Mouse (Mus musculus) testis, adult 2 months (tissue): ENCODE data around the gene Fcho2. TPM values are rescaled to one million over a fixed set of nuclear protein-coding genes. Genes with fewer than 3 reads are reported as not detected.

Source experiments
- H3K27ac ChIP-seq: fragments of 200-500 bp; 2 replicates; pipeline ENCODE4 v1.5.1; 2012; ENCODE audit warnings: low read depth, low read length; ENCODE audit not compliant: control insufficient read depth, insufficient read depth
- H3K27me3 ChIP-seq: fragments of 200-500 bp; 2 replicates; pipeline ENCODE4 v1.6.1; 2012; ENCODE audit warnings: mild to moderate bottlenecking, low read length, moderate library complexity; ENCODE audit not compliant: control insufficient read depth, insufficient read depth
- H3K36me3 ChIP-seq: fragments of 200-500 bp; 2 replicates; pipeline ENCODE4 v1.6.1; 2012; ENCODE audit warnings: mild to moderate bottlenecking, low read length; ENCODE audit not compliant: control insufficient read depth, insufficient read depth
- H3K4me1 ChIP-seq: fragments of 200-500 bp; 2 replicates; pipeline ENCODE4 v1.6.1; 2012; ENCODE audit warnings: low read length; ENCODE audit not compliant: control insufficient read depth, insufficient read depth
- H3K4me3 ChIP-seq: fragments of 200-500 bp; 2 replicates; pipeline ENCODE4 v1.5.1; 2012; ENCODE audit warnings: low read depth, mild to moderate bottlenecking, low read length, moderate library complexity, mixed read lengths; ENCODE audit not compliant: control insufficient read depth
- CTCF ChIP-seq: fragments of 200-500 bp; IDR thresholded peaks from 2 replicates; pipeline ENCODE4 v1.5.1; 2012; ENCODE audit warnings: low read depth, mild to moderate bottlenecking, inconsistent platforms, low read length, moderate library complexity; ENCODE audit not compliant: control insufficient read depth, insufficient read depth, insufficient replicate concordance
- POLR2A ChIP-seq: fragments of 200-500 bp; IDR thresholded peaks from 2 replicates; pipeline ENCODE4 v1.6.1; 2012; ENCODE audit warnings: low read depth, mild to moderate bottlenecking, inconsistent platforms, low read length, moderate library complexity; ENCODE audit not compliant: control insufficient read depth
- polyA plus RNA-seq: library from polyadenylated mRNA; depleted of rRNA; stranded (reverse); fragments of >200 nt; gene quantifications from 2 replicates; pipeline ENCODE4 v1.2.3, GENCODE M21; 2012

Gene Fcho2
- polyA plus RNA-seq, 1 experiment: 5.4 TPM

DNA sequence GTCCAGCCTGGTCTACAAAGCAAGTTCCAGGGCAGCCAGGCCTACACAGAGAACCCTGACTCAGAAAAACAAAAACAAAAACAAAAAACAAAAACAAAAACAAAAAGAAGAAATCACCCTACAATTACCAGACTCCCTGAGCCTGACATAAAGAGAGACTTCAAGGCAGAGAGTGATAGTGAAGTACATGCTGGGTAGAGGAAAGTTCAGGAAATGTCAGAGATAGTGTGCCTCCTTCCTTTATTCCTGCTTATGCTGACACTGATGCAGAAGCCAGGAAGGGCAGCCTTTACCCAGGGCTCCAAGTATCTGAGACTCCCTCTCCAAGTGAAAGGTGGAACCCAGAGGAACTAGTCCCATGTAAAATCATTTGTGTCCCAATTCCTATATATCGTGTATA lies 10.8 kb downstream of the Fcho2 start:
- H3K4me3 ChIP-seq: no peak overlapping the region
- H3K4me1 ChIP-seq: no peaks in the 10 kb centered on the region
- TF ChIP-seq POLR2A (no peak), CTCF (no peak)
- H3K27ac ChIP-seq: no peak overlapping the region
- no peaks in the 10 kb centered on the region; the same call in 1 of the 2 replicates for H3K36me3 ChIP-seq
- no peaks in the 10 kb centered on the region for H3K27me3 ChIP-seq

DNA sequence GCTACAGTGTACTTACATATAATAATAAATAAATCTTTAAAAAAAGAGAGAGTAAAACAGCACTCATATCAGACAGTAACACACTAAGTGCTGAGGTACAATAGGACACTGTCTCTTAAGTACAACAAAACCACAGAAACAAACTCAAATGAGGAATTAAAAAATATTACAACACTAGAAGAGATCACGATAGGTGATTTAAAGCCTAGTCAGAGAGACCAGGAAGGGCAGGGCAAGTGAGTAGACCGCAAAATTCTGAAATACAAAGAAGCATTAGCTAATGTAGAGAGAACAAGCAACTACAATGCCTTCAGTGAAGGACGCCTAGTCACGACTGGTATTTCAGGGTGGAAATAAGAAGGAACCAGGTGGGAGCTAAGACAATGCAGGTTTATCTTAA lies 11.6 kb downstream of the Fcho2 start:
- no peak overlapping the region for H3K4me3 ChIP-seq
- no peak for TF ChIP-seq CTCF
- no peak for TF ChIP-seq POLR2A
- no peak overlapping the region for H3K27ac ChIP-seq
- H3K27me3 ChIP-seq: no peaks in the 10 kb centered on the region
- H3K36me3 ChIP-seq: no peaks in the 10 kb centered on the region; the same call in 1 of the 2 replicates
- no peaks in the 10 kb centered on the region for H3K4me1 ChIP-seq

DNA sequence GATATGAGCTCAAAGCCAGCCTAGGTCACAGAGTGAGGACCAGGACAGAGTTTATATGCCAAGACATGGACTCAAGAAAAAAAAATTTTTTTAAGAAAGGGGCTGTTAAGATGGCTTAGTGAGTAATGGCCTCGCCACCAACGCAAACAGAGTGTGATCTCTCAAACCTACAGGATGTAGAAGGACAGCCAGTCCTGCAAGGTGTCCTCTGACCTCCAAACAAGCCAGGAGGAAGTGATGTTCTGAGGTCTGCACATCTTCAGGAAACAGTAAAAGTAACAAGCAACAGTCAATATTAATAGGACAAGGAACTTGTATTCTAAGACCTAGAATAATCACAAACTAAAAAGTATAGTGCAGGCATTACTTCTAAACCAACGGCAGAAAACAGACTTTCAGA lies 12.3 kb downstream of the Fcho2 start:
- Histone ChIP-seq H3K36me3 (no peaks in the 10 kb centered on the region; the same call in 1 of the 2 replicates), H3K27me3 (no peaks in the 10 kb centered on the region)

DNA sequence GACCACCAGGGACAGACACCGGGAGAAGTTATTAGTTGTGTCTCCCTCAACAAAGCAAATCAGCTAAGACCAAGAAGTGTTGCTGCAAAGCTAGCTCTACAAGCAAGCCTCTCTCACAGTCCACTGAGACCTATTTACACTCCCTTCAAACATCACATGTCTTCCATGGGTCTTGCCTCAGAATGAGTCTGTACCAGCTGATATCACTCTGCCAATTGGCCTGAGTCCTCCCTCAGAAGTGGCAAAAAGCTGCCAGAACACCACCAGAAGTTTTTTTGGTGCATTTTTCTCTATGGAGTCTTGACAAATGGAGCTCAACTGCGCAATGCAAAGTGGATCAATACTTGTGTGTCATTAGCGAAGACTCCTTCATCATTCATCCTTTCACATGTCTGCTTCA lies 19.7 kb downstream of the Fcho2 start:
- Histone ChIP-seq H3K27me3 (no peaks in the 10 kb centered on the region), H3K36me3 (no peaks in the 10 kb centered on the region; the same call in 1 of the 2 replicates), H3K4me3 (no peak overlapping the region), H3K27ac (no peak overlapping the region), H3K4me1 (no peaks in the 10 kb centered on the region)
- TF ChIP-seq CTCF (no peak), POLR2A (no peak)

More for the DNA sequence above, 12.3 kb downstream of the Fcho2 start:
- H3K4me1 ChIP-seq: no peaks in the 10 kb centered on the region
- H3K4me3 ChIP-seq: no peak overlapping the region
- no peak overlapping the region for H3K27ac ChIP-seq
- TF ChIP-seq CTCF (no peak), POLR2A (no peak)

- no peak for TF ChIP-seq POLR2A
- TF ChIP-seq CTCF: no peak
- peaks cover 2% of the 10 kb centered on the region; the same call in 1 of the 2 replicates for H3K36me3 ChIP-seq
- H3K27me3 ChIP-seq: no peaks in the 10 kb centered on the region
- H3K27ac ChIP-seq: no peak overlapping the region
- H3K4me3 ChIP-seq: no peak overlapping the region
- H3K4me1 ChIP-seq: no peaks in the 10 kb centered on the region
These were observed 22.4 kb downstream of the Fcho2 start for GRCm38 (mm10) chr13:98792864-98793263.

DNA sequence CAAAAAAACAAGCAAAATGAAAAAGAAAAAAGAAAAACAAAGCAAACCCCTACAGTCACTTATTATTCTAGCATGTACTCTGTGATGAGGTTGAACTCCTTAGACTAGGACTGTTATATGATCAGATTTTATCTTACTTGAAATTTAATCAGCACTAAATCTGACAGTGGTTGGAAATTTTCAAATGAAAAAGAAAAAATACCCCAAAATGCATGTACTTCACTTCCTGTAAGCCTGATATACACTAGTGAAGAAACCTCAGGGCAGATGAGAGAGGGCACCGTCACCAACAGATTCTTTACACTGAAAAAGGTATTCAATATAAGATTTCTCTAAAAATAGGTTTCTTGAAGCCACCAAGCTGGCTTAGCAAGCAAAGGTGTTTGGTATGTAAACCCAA lies 23.6 kb downstream of the Fcho2 start:
- no peak overlapping the region for H3K4me3 ChIP-seq
- H3K27me3 ChIP-seq: no peaks in the 10 kb centered on the region
- TF ChIP-seq POLR2A (no peak), CTCF (no peak)
- peaks cover 2% of the 10 kb centered on the region; the same call in 1 of the 2 replicates for H3K36me3 ChIP-seq
- no peak overlapping the region for H3K27ac ChIP-seq
- H3K4me1 ChIP-seq: no peaks in the 10 kb centered on the region

DNA sequence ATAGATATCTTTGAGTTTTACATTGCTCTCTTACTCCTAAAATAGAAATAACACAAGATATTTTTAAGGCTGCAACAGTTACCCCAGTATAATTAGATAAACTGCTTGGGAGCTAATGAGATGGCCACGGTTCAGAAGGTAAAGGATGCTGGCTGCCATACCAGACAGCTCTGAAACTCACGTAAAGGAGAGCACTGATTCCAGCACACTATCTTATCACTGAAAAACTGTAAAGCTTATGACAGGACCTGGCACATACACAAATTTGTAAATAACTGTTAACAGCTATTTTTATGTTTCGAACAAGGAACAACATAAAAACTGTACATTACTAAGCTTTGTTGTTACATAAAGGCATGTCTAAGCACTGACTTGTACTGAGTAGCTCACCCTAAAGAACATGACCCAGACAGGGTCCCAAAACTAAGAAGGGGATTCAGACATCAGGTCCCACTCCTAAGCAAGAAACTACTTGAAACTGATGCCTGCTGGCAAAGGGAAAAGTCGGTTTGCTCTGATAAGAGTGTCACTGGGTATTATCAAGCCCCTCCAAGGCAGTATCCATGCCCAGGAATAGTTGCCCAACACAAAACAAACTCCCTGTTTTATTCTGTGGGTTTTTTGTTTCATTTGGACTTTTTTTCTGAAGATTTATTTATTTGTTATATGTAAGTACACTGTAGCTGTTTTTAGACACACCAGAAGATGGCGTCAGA lies 28.1 kb downstream of the Fcho2 start:
- no peaks in the 10 kb centered on the region for H3K27me3 ChIP-seq
- H3K27ac ChIP-seq: no peak overlapping the region
- no peak overlapping the region for H3K4me3 ChIP-seq
- peaks cover 2% of the 10 kb centered on the region; the same call in 1 of the 2 replicates for H3K36me3 ChIP-seq
- no peaks in the 10 kb centered on the region for H3K4me1 ChIP-seq
- TF ChIP-seq POLR2A (no peak), CTCF (no peak)
